8 mouse cellular contexts compared by ENCODE assay signal in genomic region chr1:185454575-185454954, GRCm38 (mm10). TPM values are rescaled to one million over a fixed set of nuclear protein-coding genes. Genes with fewer than 3 reads are reported as not detected.
DNase-seq lines count a peak whose midpoint lies in the region; ATAC-seq and TF ChIP-seq lines count a peak whose summit lies in the region.

Gene Slc30a10, plus strand, starts transcription at chr1:185454848.

- peaks cover 22% of the 10 kb centered on the region for H3K4me1 ChIP-seq in forebrain, embryonic 15.5 days
- H3K4me1 ChIP-seq in liver, embryonic 16.5 days (ENCODE audit: control insufficient read depth, low read depth, low read length): peaks cover 73% of the 10 kb centered on the region
- H3K4me1 ChIP-seq in small intestine, adult 2 months (ENCODE audit: control insufficient read depth, insufficient read depth, insufficient read length, low read length): peaks cover 20% of the 10 kb centered on the region

- peak within 1 kb of the TSS; percentile 86 for H3K4me3 ChIP-seq in forebrain, embryonic 15.5 days
- peak within 1 kb of the TSS; percentile 81 for H3K4me3 ChIP-seq in liver, embryonic 16.5 days (ENCODE audit: low read depth, low read length)
- H3K4me3 ChIP-seq in small intestine, adult 2 months (ENCODE audit: low read depth, low read length): peak within 1 kb of the TSS; percentile 87

- TF ChIP-seq POLR2A in small intestine, adult 2 months (IDR thresholded peaks at IDR 0.05; ENCODE audit: low read depth, low read length): peak; percentile 31; the same call in 1 of the 2 replicates

- no peaks in the 10 kb centered on the region for H3K9me3 ChIP-seq in forebrain, embryonic 15.5 days
- no peaks in the 10 kb centered on the region for H3K9me3 ChIP-seq in liver, embryonic 16.5 days (replicated peaks; ENCODE audit: control insufficient read depth, low read length)

- peak within 1 kb of the TSS; percentile 87 for H3K9ac ChIP-seq in forebrain, embryonic 15.5 days (replicated peaks)
- peak within 1 kb of the TSS; percentile 94 for H3K9ac ChIP-seq in liver, embryonic 16.5 days (ENCODE audit: low read depth, low read length)

- H3K27ac ChIP-seq in forebrain, embryonic 15.5 days (replicated peaks): peak within 1 kb of the TSS; percentile 78
- peak within 1 kb of the TSS; percentile 98 for H3K27ac ChIP-seq in liver, embryonic 16.5 days (ENCODE audit: low read length)
- peak within 1 kb of the TSS; percentile 77 for H3K27ac ChIP-seq in small intestine, adult 2 months (ENCODE audit: insufficient read depth, low read depth, low read length)

- DNase-seq in ovary, postnatal 36 days (ENCODE audit: low spot score): peak; percentile 8
- DNase-seq in ovary, adult 18-20 months (ENCODE audit: low spot score): no peak
- DNase-seq in cerebellum, adult 18-20 months: peak; percentile 50 to 53
- peak; percentile 24 for DNase-seq in kidney, postnatal 14 days
- no peak for DNase-seq in urinary bladder, adult 18-20 months (ENCODE audit: low spot score in 2 of 2)

- no peaks in the 10 kb centered on the region for H3K27me3 ChIP-seq in forebrain, embryonic 15.5 days
- H3K27me3 ChIP-seq in liver, embryonic 16.5 days (ENCODE audit: control insufficient read depth, insufficient read depth, low read depth, low read length): no peaks in the 10 kb centered on the region
- H3K27me3 ChIP-seq in small intestine, adult 2 months (ENCODE audit: control insufficient read depth, insufficient read depth, low read length): peaks cover 10% of the 10 kb centered on the region; the same call in 1 of the 2 replicates

- no peak for TF ChIP-seq CTCF in small intestine, adult 2 months (IDR thresholded peaks at IDR 0.05; ENCODE audit: extremely low read depth, insufficient read length, insufficient replicate concordance, low read depth, low read length)

- ATAC-seq in forebrain, embryonic 15.5 days (replicated peaks): peak; percentile 86
- ATAC-seq in liver, embryonic 16.5 days (ENCODE audit: low read depth): peak; percentile 96

- no peaks in the 10 kb centered on the region for H3K36me3 ChIP-seq in forebrain, embryonic 15.5 days
- peaks cover 19% of the 10 kb centered on the region for H3K36me3 ChIP-seq in liver, embryonic 16.5 days (ENCODE audit: control insufficient read depth, insufficient read depth)
- no peaks in the 10 kb centered on the region; the same call in 1 of the 2 replicates for H3K36me3 ChIP-seq in small intestine, adult 2 months (ENCODE audit: control insufficient read depth, insufficient read depth, low read length)

- 2% methylated on average over 18 of the region's 18 CpGs for WGBS in forebrain, embryonic 15.5 days
- 2% methylated on average over 18 of the region's 18 CpGs for WGBS in liver, embryonic 16.5 days (ENCODE audit: insufficient replicate concordance)
- WGBS in small intestine, adult 2 months: 3% methylated on average over 18 of the region's 18 CpGs

- H3K4me2 ChIP-seq in forebrain, embryonic 15.5 days (replicated peaks): peak within 1 kb of the TSS; percentile 91
- peak within 1 kb of the TSS; percentile 62 for H3K4me2 ChIP-seq in liver, embryonic 16.5 days (ENCODE audit: low read depth, low read length)

RNA-seq across cellular contexts. Expression of gene Slc30a10, which starts in this region (rescaled TPM):
- polyA plus RNA-seq in forebrain, embryonic 15.5 days (2015; fragmentation: Nextera tagmentation; extraction: Ambion mirVana): 9.9 and 11.4 TPM in 2 replicates
- polyA plus RNA-seq in liver, embryonic 16.5 days (2015; fragmentation: Nextera tagmentation; extraction: Ambion mirVana): 13.0 and 15.6 TPM in 2 replicates
- polyA plus RNA-seq in small intestine, adult 2 months (2012; rRNA removed): 10.1 and 36.7 TPM in 2 replicates

Comparison
In these comparisons a context has a peak if more than half of its experiments do, and no peak if none do; other contexts are left out.
1. DNase-seq: peak in ovary, postnatal 36 days (single experiment), cerebellum, adult 18-20 months (2 of 2) and kidney, postnatal 14 days (single experiment); none in ovary, adult 18-20 months (single experiment) and urinary bladder, adult 18-20 months (0 of 2).
2. Peak in every context shown above with its lines, with median percentiles within 50 percentile points of each other: H3K27ac ChIP-seq and H3K4me3 ChIP-seq.